Mouse (Mus musculus) adrenal gland, postnatal 36 days (tissue): ENCODE results near the gene Tmod4. TPM values are rescaled to one million over a fixed set of nuclear protein-coding genes. Genes with fewer than 3 reads are reported as not detected.

Experiments
- DNase-seq, 2 experiments: peaks; one replicate each; pipeline ENCODE4 v3.0.0; 2021; ENCODE audit warnings: mixed read lengths in 1 of 2
- microRNA-seq: library from miRNA; unstranded; fragments of <30 nt; microRNA quantifications from one replicate; pipeline ENCODE4 v1.2.0, GENCODE M21; 2021
- total RNA-seq, 2 experiments: library from RNA; stranded (reverse); gene quantifications; 2 replicates each; pipeline ENCODE4 v1.2.3; 2021

Gene Tmod4
- total RNA-seq, 2 experiments from 2014 or later, result 0.66 to 1.4 TPM

GRCm38 (mm10) chr3:95173256-95173949 is 49.1 kb downstream of the Tmod4 start:
- peak; percentile 38 to 53 for DNase-seq

- peak; percentile 89 to 91 for DNase-seq
These were observed 49.8 kb downstream of the Tmod4 start for GRCm38 (mm10) chr3:95174011-95174592.

DNA sequence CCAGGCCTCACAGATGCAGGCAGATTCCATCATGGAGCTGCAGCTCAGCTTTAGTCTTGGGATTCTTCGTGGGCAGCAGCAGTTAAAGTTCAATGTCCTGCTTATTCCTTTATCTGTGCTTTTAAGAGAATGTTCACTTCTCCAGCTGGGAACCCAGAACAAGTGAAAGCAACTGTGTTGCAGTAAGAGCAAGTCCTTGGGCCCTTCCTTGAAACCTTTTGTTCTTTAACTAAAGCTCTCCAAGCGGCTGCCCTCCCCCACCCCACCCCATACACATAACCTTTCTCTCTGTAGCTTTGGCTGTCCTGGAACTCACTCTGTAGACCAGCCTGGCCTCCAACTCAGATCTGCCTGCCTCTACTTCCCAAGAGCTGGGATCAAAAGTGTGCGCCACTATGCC is 52.2 kb downstream of the Tmod4 start:
- DNase-seq, result no peak

- DNase-seq, result no peak
These were observed 53.3 kb downstream of the Tmod4 start for GRCm38 (mm10) chr3:95177583-95177982.

Small RNA genes within 50 kb of the gene (microRNA-seq; reads per million reads assigned to microRNA genes)
- gene Mir8099-1, result not detected

Other genes with a start within 250 kb of the Tmod4 start
- 100 to 1,000 TPM; 338 to 350 TPM for gene Psmb4, start 237.5 kb upstream of the Tmod4 start, total RNA-seq
- gene Selenbp1, start 191.4 kb upstream of the Tmod4 start, total RNA-seq, result 10 to 100 TPM; 40.5 to 81.7 TPM
- 10 to 100 TPM; 24.0 to 24.6 TPM for gene Rfx5, start 170.4 kb upstream of the Tmod4 start, total RNA-seq
- gene Pi4kb, start 149.7 kb upstream of the Tmod4 start, total RNA-seq, result 10 to 100 TPM; 61.8 to 62.9 TPM
- 10 to 100 TPM; 23.1 to 37.7 TPM for gene Zfp687, start 109.0 kb upstream of the Tmod4 start, total RNA-seq
- gene Psmd4, start 81.9 kb upstream of the Tmod4 start, total RNA-seq, result 100 to 1,000 TPM; 284 to 331 TPM
- 10 to 100 TPM; 41.8 to 58.9 TPM for gene Pip5k1a, start 17.5 kb upstream of the Tmod4 start, total RNA-seq
- gene Vps72, start 13.5 kb upstream of the Tmod4 start, total RNA-seq, result 10 to 100 TPM; 56.1 to 63.3 TPM
- gene Scnm1, start 9.5 kb downstream of the Tmod4 start, total RNA-seq, result 10 to 100 TPM; 33.8 to 35.4 TPM
- 1 to 10 TPM; 8.3 to 9.7 TPM for gene Lysmd1, start 9.6 kb downstream of the Tmod4 start, total RNA-seq
- gene Tnfaip8l2, start 17.9 kb downstream of the Tmod4 start, total RNA-seq, result 1 to 10 TPM; 1.8 to 2.1 TPM
- 1 to 10 TPM; 2.3 to 3.7 TPM for gene Sema6c, start 36.0 kb downstream of the Tmod4 start, total RNA-seq
- 10 to 100 TPM; 21.3 to 22.6 TPM for gene Gabpb2, start 93.4 kb downstream of the Tmod4 start, total RNA-seq
- 10 to 100 TPM; 86.9 to 94.8 TPM for gene Cdc42se1, start 104.3 kb downstream of the Tmod4 start, total RNA-seq
- 10 to 100 TPM in 1 of 2 experiments, 1 to 10 TPM in 1; 6.9 to 10.9 TPM for gene Mllt11, start 107.7 kb downstream of the Tmod4 start, total RNA-seq
- gene Gm128, start 117.1 kb downstream of the Tmod4 start, total RNA-seq, result under 1 TPM; 0.17 to 0.26 TPM
- gene Bnipl, start 126.7 kb downstream of the Tmod4 start, total RNA-seq, result under 1 TPM in 1 of 2 experiments, not detected in 1; 0.89 TPM
- gene Mindy1, start 156.9 kb downstream of the Tmod4 start, total RNA-seq, result 100 to 1,000 TPM; 120 to 147 TPM
- gene Prune1, start 157.6 kb downstream of the Tmod4 start, total RNA-seq, result 10 to 100 TPM; 25.1 to 33.3 TPM
- gene Anxa9, start 182.7 kb downstream of the Tmod4 start, total RNA-seq, result 1 to 10 TPM; 1.1 to 3.3 TPM
- 100 to 1,000 TPM; 239 to 254 TPM for gene Cers2, start 190.3 kb downstream of the Tmod4 start, total RNA-seq
- gene Setdb1, start 232.7 kb downstream of the Tmod4 start, total RNA-seq, result 10 to 100 TPM; 25.9 to 29.7 TPM